In genomic region chrX:99390462-99390838, GRCm38 (mm10) we compare ENCODE assay signal across 20 mouse cellular contexts.
A peak's percentile ranks its signal among the peaks of the same experiment; 100 is the strongest.
DNase-seq lines count a peak whose midpoint lies in the region; ATAC-seq lines count a peak whose summit lies in the region.
"Had no signal": no experiment of that assay in that cellular context is flagged by ENCODE, and none has a peak within 500 bp of the region (broad histone marks: within the 10 kb centered on the region; RNA-seq: fewer than 3 reads in every experiment).

No protein-coding gene starts in this region.

- H3K4me2 ChIP-seq in forebrain, embryonic 13.5 days: no peak overlapping the region
- no peak overlapping the region for H3K4me2 ChIP-seq in kidney, embryonic 14.5 days (replicated peaks; ENCODE audit: low read depth, low read length)
- H3K4me2 ChIP-seq in embryonic facial prominence, embryonic 11.5 days (ENCODE audit: low read depth, low read length): no peak overlapping the region
- no peak overlapping the region for H3K4me2 ChIP-seq in limb, embryonic 12.5 days
- H3K4me2 ChIP-seq: liver, embryonic 11.5 days; lung, embryonic 15.5 days; midbrain, embryonic 13.5 days had no signal

- H3K36me3 ChIP-seq in forebrain, embryonic 10.5 days (replicated peaks): no peaks in the 10 kb centered on the region
- no peaks in the 10 kb centered on the region for H3K36me3 ChIP-seq in forebrain, embryonic 13.5 days (ENCODE audit: poor library complexity, severe bottlenecking)
- no peaks in the 10 kb centered on the region for H3K36me3 ChIP-seq in kidney, embryonic 14.5 days (ENCODE audit: control insufficient read depth, insufficient read depth, low read length)
- H3K36me3 ChIP-seq in embryonic facial prominence, embryonic 11.5 days (replicated peaks; ENCODE audit: control insufficient read depth, insufficient read depth, low read depth, low read length): no peaks in the 10 kb centered on the region
- no peaks in the 10 kb centered on the region for H3K36me3 ChIP-seq in limb, embryonic 12.5 days
- H3K36me3 ChIP-seq: G1E; lung, embryonic 15.5 days; midbrain, embryonic 13.5 days had no signal

- no peaks in the 10 kb centered on the region for H3K9me3 ChIP-seq in forebrain, embryonic 10.5 days
- no peaks in the 10 kb centered on the region for H3K9me3 ChIP-seq in forebrain, embryonic 13.5 days (replicated peaks)
- H3K9me3 ChIP-seq in kidney, embryonic 14.5 days (ENCODE audit: control insufficient read depth, low read length): no peaks in the 10 kb centered on the region
- H3K9me3 ChIP-seq in embryonic facial prominence, embryonic 11.5 days (replicated peaks; ENCODE audit: control insufficient read depth, low read length): no peaks in the 10 kb centered on the region
- no peaks in the 10 kb centered on the region for H3K9me3 ChIP-seq in limb, embryonic 12.5 days
- H3K9me3 ChIP-seq: G1E; lung, embryonic 15.5 days; midbrain, embryonic 13.5 days had no signal

- peaks cover 100% of the 10 kb centered on the region for H3K27me3 ChIP-seq in forebrain, embryonic 10.5 days (ENCODE audit: poor library complexity, severe bottlenecking)
- peaks cover 46% of the 10 kb centered on the region; the same call in 1 of the 2 replicates for H3K27me3 ChIP-seq in forebrain, embryonic 13.5 days
- H3K27me3 ChIP-seq in kidney, embryonic 14.5 days (ENCODE audit: control insufficient read depth, insufficient read depth, low read length): no peaks in the 10 kb centered on the region; the same call in 1 of the 2 replicates
- peaks cover 6% of the 10 kb centered on the region for H3K27me3 ChIP-seq in embryonic facial prominence, embryonic 11.5 days (ENCODE audit: control insufficient read depth, insufficient read depth, low read length)
- H3K27me3 ChIP-seq in limb, embryonic 12.5 days: peaks cover 69% of the 10 kb centered on the region

- no peak overlapping the region for H3K9ac ChIP-seq in forebrain, embryonic 13.5 days
- H3K9ac ChIP-seq in kidney, embryonic 14.5 days (ENCODE audit: low read depth, low read length): no peak overlapping the region
- no peak overlapping the region for H3K9ac ChIP-seq in embryonic facial prominence, embryonic 11.5 days (replicated peaks; ENCODE audit: low read length)
- H3K9ac ChIP-seq in limb, embryonic 12.5 days (replicated peaks): 0 out of 2 replicates have a peak overlapping the region, but pooled peaks have one; percentile 4
- H3K9ac ChIP-seq: lung, embryonic 15.5 days; midbrain, embryonic 13.5 days had no signal

- DNase-seq in forebrain, embryonic 10.5 days (ENCODE audit: extremely low spot score, low spot score): peak; percentile 14
- DNase-seq in kidney, postnatal 25 days: no peak
- no peak for DNase-seq in embryonic facial prominence, embryonic 11.5 days (ENCODE audit: low spot score)
- no peak for DNase-seq in right cerebral cortex, postnatal 25 days
- DNase-seq in spleen, postnatal 10 days (ENCODE audit: low spot score in 2 of 2): no peak
- DNase-seq: cerebellum, adult 9-11 months; gastrocnemius, postnatal 10 days; kidney, postnatal 36 days; retina, postnatal 1 day had no signal

- 58% methylated on average over 2 of the region's 2 CpGs for WGBS in forebrain, embryonic 10.5 days
- 51% methylated on average over 2 of the region's 2 CpGs for WGBS in forebrain, embryonic 13.5 days
- WGBS in kidney, embryonic 14.5 days: 83% methylated on average over 2 of the region's 2 CpGs
- WGBS in embryonic facial prominence, embryonic 11.5 days: 33% methylated on average over 2 of the region's 2 CpGs
- WGBS in limb, embryonic 12.5 days: 51% methylated on average over 2 of the region's 2 CpGs

- peak overlapping the region; percentile 78 for H3K27ac ChIP-seq in forebrain, embryonic 10.5 days
- no peak overlapping the region for H3K27ac ChIP-seq in forebrain, embryonic 13.5 days
- peak overlapping the region; percentile 6; the same call in 1 of the 2 replicates for H3K27ac ChIP-seq in kidney, embryonic 14.5 days (ENCODE audit: low read depth, low read length)
- H3K27ac ChIP-seq in embryonic facial prominence, embryonic 11.5 days (replicated peaks; ENCODE audit: low read depth, low read length): peak overlapping the region; percentile 65
- H3K27ac ChIP-seq in limb, embryonic 12.5 days: peak overlapping the region; percentile 78
- H3K27ac ChIP-seq: heart, adult 2 months; lung, embryonic 15.5 days; midbrain, embryonic 13.5 days had no signal

- no peak for ATAC-seq in forebrain, embryonic 13.5 days
- ATAC-seq in kidney, embryonic 14.5 days (ENCODE audit: low FRiP score, low TSS enrichment): no peak; the same call in 1 of the 2 replicates
- ATAC-seq in embryonic facial prominence, embryonic 11.5 days (replicated peaks; ENCODE audit: insufficient number of reproducible peaks, low FRiP score, low TSS enrichment, low read depth): peak; percentile 72
- ATAC-seq in limb, embryonic 12.5 days (ENCODE audit: insufficient number of reproducible peaks, insufficient read depth, low FRiP score, low TSS enrichment, low read depth): 0 out of 2 replicates have a peak, but pooled peaks have one; percentile 7
- ATAC-seq: CD4-positive, CD25-positive, alpha-beta regulatory T cell, adult 4 months; inflammation-experienced regulatory T-cells, adult 6 months; midbrain, embryonic 13.5 days had no signal

- H3K4me3 ChIP-seq in forebrain, embryonic 10.5 days: no peak overlapping the region
- no peak overlapping the region for H3K4me3 ChIP-seq in forebrain, embryonic 13.5 days
- no peak overlapping the region for H3K4me3 ChIP-seq in kidney, embryonic 14.5 days (ENCODE audit: low read length)
- no peak overlapping the region for H3K4me3 ChIP-seq in embryonic facial prominence, embryonic 11.5 days (ENCODE audit: low read depth, low read length)
- no peak overlapping the region for H3K4me3 ChIP-seq in limb, embryonic 12.5 days (replicated peaks)
- H3K4me3 ChIP-seq: heart, adult 2 months; lung, embryonic 15.5 days; midbrain, embryonic 13.5 days; myocyte had no signal

- peaks cover 42% of the 10 kb centered on the region for H3K4me1 ChIP-seq in forebrain, embryonic 10.5 days
- 0 out of 2 replicates have a peak, but pooled peaks cover 6% of the 10 kb centered on the region for H3K4me1 ChIP-seq in forebrain, embryonic 13.5 days
- peaks cover 19% of the 10 kb centered on the region for H3K4me1 ChIP-seq in kidney, embryonic 14.5 days (ENCODE audit: control insufficient read depth, insufficient read depth, low read length)
- H3K4me1 ChIP-seq in embryonic facial prominence, embryonic 11.5 days (ENCODE audit: control insufficient read depth, insufficient read depth, low read length): no peaks in the 10 kb centered on the region
- peaks cover 37% of the 10 kb centered on the region for H3K4me1 ChIP-seq in limb, embryonic 12.5 days (replicated peaks)
- H3K4me1 ChIP-seq: midbrain, embryonic 13.5 days had no signal

Comparison
In these comparisons a context has a peak if more than half of its experiments do, and no peak if none do; other contexts are left out.
1. ATAC-seq: peak in embryonic facial prominence, embryonic 11.5 days (single experiment) and limb, embryonic 12.5 days (single experiment); none in forebrain, embryonic 13.5 days (single experiment) and kidney, embryonic 14.5 days (single experiment).